Mouse (Mus musculus) neutrophil, adult 83 days (primary cell): Measurements from ENCODE around the gene Sp3. TPM values are rescaled to one million over a fixed set of nuclear protein-coding genes. Genes with fewer than 3 reads are reported as not detected.

Experiments used
- total RNA-seq, 2 experiments: library from RNA; stranded (reverse); gene quantifications; one replicate each; pipeline ENCODE4 v1.2.4; 2023

The Sp3 gene
- 100 to 1,000 TPM; 173 to 191 TPM for total RNA-seq

GRCm38 (mm10) chr2:72980337-72981074, at the start of gene Sp3:
TSS of gene Sp3 (minus strand) at chr2:72980446.

GRCm38 (mm10) chr2:72986616-72987015, 6.4 kb upstream of the Sp3 start, which contains the start of gene Gm11084:
TSS of gene Gm11084 (minus strand) at chr2:72986716.

Other genes with a start within 250 kb of the Sp3 start
- gene Gm11084, start 6.3 kb upstream of the Sp3 start, total RNA-seq, result not detected
- gene Ola1, start 238.5 kb upstream of the Sp3 start, total RNA-seq, result 10 to 100 TPM; 29.3 to 31.6 TPM